Mouse (Mus musculus) right cerebral cortex, adult 2 months (tissue): ENCODE data around the gene Fam129b.
A peak's percentile ranks its signal among the peaks of the same experiment; 100 is the strongest.

Experiments used
- DNase-seq, 2 experiments: peaks; one replicate each; pipeline ENCODE4 v3.0.0; 2021 to 2022; ENCODE audit warnings: low spot score in 2 of 2

Fam129b gene

GRCm38 (mm10) chr2:32859622-32860012 is 16.3 kb upstream of the Fam129b start:
- DNase-seq, result no peak

- DNase-seq, result no peak
These were observed 15.1 kb upstream of the Fam129b start for GRCm38 (mm10) chr2:32860799-32861198.

- no peak for DNase-seq
These were observed 12.6 kb upstream of the Fam129b start for GRCm38 (mm10) chr2:32863317-32863716.

- DNase-seq, result no peak
These were observed 11.2 kb upstream of the Fam129b start for GRCm38 (mm10) chr2:32864755-32865154.

GRCm38 (mm10) chr2:32867354-32867753 is 8.6 kb upstream of the Fam129b start:
- DNase-seq, result no peak

GRCm38 (mm10) chr2:32869721-32870274 is 6.1 kb upstream of the Fam129b start:
- no peak for DNase-seq

GRCm38 (mm10) chr2:32870275-32871100 is 5.4 kb upstream of the Fam129b start:
- no peak for DNase-seq

- no peak for DNase-seq
These were observed 1.8 kb upstream of the Fam129b start for GRCm38 (mm10) chr2:32874070-32874469.

GRCm38 (mm10) chr2:32874951-32875674 is 801 bp upstream of the Fam129b start:
- no peak for DNase-seq

- DNase-seq, result no peak
These were observed 782 bp downstream of the Fam129b start for GRCm38 (mm10) chr2:32876490-32877302.

GRCm38 (mm10) chr2:32877303-32877702 is 1.4 kb downstream of the Fam129b start:
- no peak for DNase-seq

GRCm38 (mm10) chr2:32877761-32878393 is 2.0 kb downstream of the Fam129b start:
- no peak for DNase-seq

GRCm38 (mm10) chr2:32878396-32878795 is 2.5 kb downstream of the Fam129b start:
- DNase-seq, result no peak

- DNase-seq, result no peak
These were observed 3.7 kb downstream of the Fam129b start for GRCm38 (mm10) chr2:32879593-32879992.

GRCm38 (mm10) chr2:32881054-32881453 is 5.1 kb downstream of the Fam129b start:
- DNase-seq, result no peak

GRCm38 (mm10) chr2:32881723-32882122 is 5.8 kb downstream of the Fam129b start:
- peak in 1 of 2 experiments; percentile 64 for DNase-seq

- no peak for DNase-seq
These were observed 6.5 kb downstream of the Fam129b start for GRCm38 (mm10) chr2:32882283-32883043.

GRCm38 (mm10) chr2:32884745-32885144 is 8.8 kb downstream of the Fam129b start:
- no peak for DNase-seq

- no peak for DNase-seq
These were observed 12.1 kb downstream of the Fam129b start for GRCm38 (mm10) chr2:32888029-32888428.

- DNase-seq, result no peak
These were observed 12.6 kb downstream of the Fam129b start for GRCm38 (mm10) chr2:32888551-32888950.

GRCm38 (mm10) chr2:32890280-32890679 is 14.4 kb downstream of the Fam129b start:
- DNase-seq, result no peak
